Mouse (Mus musculus) ovary, adult 2 months (tissue): ENCODE results near the gene Rcn1. TPM values are rescaled to one million over a fixed set of nuclear protein-coding genes. Genes with fewer than 3 reads are reported as not detected.

Experiments
- polyA plus RNA-seq: library from polyadenylated mRNA; depleted of rRNA; stranded (reverse); fragments of >200 nt; gene quantifications from 2 replicates; pipeline ENCODE4 v1.2.3, GENCODE M21; 2012; rRNA removed

Rcn1 gene
- 50.4 and 85.7 TPM in 2 replicates for polyA plus RNA-seq

DNA sequence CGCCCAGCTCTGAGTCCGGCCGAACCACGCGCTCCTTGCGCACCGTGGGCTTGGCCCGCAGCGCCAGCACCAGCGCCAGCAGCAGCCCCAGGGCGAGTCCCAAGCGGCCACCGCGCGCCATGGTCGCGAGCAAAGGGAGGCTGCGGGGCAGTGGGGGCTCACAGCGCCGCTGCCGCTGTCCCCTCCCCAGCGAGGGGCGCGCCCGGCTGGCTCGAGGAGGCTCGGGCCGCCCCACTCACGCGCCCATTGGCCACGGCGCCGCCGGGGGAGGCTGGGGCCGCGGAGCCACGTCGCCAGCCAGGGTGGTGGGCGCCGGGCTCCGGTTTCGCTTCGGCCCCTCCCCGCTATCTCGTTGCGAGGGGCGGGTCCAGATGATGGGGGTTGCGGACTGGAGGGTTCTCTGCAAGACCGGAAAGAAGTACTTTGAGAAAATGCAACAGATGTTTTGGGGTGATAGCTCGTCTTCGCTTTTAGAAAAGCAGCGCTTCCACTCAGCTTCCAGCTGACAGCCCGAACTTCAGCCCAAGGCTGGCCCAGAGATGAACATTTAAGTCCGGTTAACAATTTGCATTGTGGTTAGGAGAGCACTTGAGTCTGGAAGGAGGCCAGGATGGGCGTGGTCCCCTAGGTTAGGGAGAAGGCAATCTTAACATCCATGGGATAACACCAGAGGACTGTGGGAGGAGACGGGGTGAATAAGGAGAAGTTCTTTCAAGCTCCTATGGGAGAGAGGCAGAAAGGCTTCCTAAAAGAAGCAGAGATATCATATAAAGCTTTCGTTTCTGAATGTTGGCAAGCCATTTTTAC lies at the start of gene Rcn1:
Gene Rcn1, minus strand, starts transcription at position 235 of the 807 bp plus-strand sequence.

Other genes starting within 250 kb of the Rcn1 start
- 0.84 and 1.6 TPM in 2 replicates for gene Them7, start 175.0 kb downstream of the Rcn1 start, polyA plus RNA-seq